Mouse (Mus musculus): ENCODE data around the gene Pkd1l1.

DNA sequence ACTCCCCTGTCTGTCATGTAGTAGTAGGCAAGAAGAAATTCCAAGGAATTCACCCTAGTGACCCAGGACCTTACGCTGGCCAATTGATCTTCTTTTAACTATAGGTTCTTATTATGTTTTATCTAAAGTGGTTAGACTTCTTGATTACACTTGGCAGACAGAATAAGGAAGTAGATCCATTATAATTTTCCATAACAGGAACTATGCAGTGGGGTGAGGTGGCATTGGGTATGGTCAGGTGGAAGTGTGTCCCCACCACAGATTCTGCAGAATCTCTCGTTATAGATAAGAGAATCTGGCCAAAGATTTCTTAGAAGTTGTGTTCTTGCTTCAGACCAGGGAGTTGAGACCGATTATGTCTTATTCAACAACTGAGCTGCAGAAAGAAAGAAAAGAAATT lies 185.5 kb downstream of the Pkd1l1 start:
- TF ChIP-seq CTCF (IDR thresholded peaks at IDR 0.05; ENCODE audit: low read depth, low read length) (no peak), POLR2A (IDR thresholded peaks at IDR 0.05; ENCODE audit: insufficient read depth, low read length) (no peak), EP300 (IDR thresholded peaks at IDR 0.05; ENCODE audit: insufficient read depth, low read depth, low read length) (no peak)

All from ES-Bruce4 (cell line).